Mouse (Mus musculus) thymus, adult 2 months (tissue): ENCODE measurements at regions not wholly inside any gene's neighbourhood (a gene's known extent, or its start where the extent isn't known, plus 50 kb on each side); places are given as distances from the start of the nearest gene placed in this dataset.

Experiments
- DNase-seq: peaks from one replicate; pipeline ENCODE4 v3.0.0; 2021
- H3K27ac ChIP-seq: fragments of 200-500 bp; 2 replicates; pipeline ENCODE4 v1.5.1; 2012; ENCODE audit warnings: low read length, control low read depth; ENCODE audit not compliant: control insufficient read depth, insufficient read depth
- H3K27me3 ChIP-seq: fragments of 200-500 bp; 2 replicates; pipeline ENCODE4 v1.6.1; 2012; ENCODE audit warnings: mild to moderate bottlenecking, low read length, moderate library complexity, mixed read lengths; ENCODE audit not compliant: control insufficient read depth, insufficient read depth
- H3K36me3 ChIP-seq: fragments of 200-500 bp; 2 replicates; pipeline ENCODE4 v1.6.1; 2012; ENCODE audit warnings: mild to moderate bottlenecking, low read length, moderate library complexity; ENCODE audit not compliant: control insufficient read depth, insufficient read depth
- H3K4me1 ChIP-seq: fragments of 200-500 bp; replicated peaks from 2 replicates; pipeline ENCODE4 v1.6.1; 2012; ENCODE audit warnings: low read length; ENCODE audit not compliant: control insufficient read depth, insufficient read depth
- H3K4me3 ChIP-seq: fragments of 200-500 bp; 2 replicates; pipeline ENCODE4 v1.5.1; 2012; ENCODE audit warnings: mild to moderate bottlenecking, low read length, control low read depth, moderate library complexity; ENCODE audit not compliant: control insufficient read depth, insufficient read depth
- CTCF ChIP-seq: fragments of 200-500 bp; IDR thresholded peaks from 2 replicates; pipeline ENCODE4 v1.5.1; 2012; ENCODE audit warnings: mild to moderate bottlenecking, control low read depth, low read length, moderate library complexity, borderline replicate concordance; ENCODE audit not compliant: control insufficient read depth, poor library complexity, insufficient read depth; ENCODE audit errors: extremely low read depth
- POLR2A ChIP-seq: fragments of 200-500 bp; IDR thresholded peaks from 2 replicates; pipeline ENCODE4 v1.6.1; 2012; ENCODE audit warnings: mild to moderate bottlenecking, low read length, control low read depth, moderate library complexity; ENCODE audit not compliant: control insufficient read depth, poor library complexity, insufficient read depth; ENCODE audit errors: extremely low read depth
- WGBS: fragments of 180-500 bp; shearing (Covaris S2); methylation state at CpG from one replicate; pipeline ENCODE4 v1.1.7; 2018; 5-methylcytosine and 5-hydroxymethylcytosine counted together

- H3K27ac ChIP-seq = no peak overlapping the region
- 23% methylated on average over 1 of the region's 1 CpGs for WGBS
- no peak overlapping the region for H3K4me3 ChIP-seq
- no peaks in the 10 kb centered on the region for H3K36me3 ChIP-seq
- H3K27me3 ChIP-seq = no peaks in the 10 kb centered on the region
- H3K4me1 ChIP-seq = no peaks in the 10 kb centered on the region
- peak; percentile 21 for DNase-seq
- TF ChIP-seq POLR2A = no peak
- no peak for TF ChIP-seq CTCF
Measured at GRCm38 (mm10) chr15:5475389-5475995, 231.5 kb upstream of the Ptger4 start.

GRCm38 (mm10) chr15:5493286-5493685 lies 249.3 kb upstream of the Ptger4 start:
- peaks cover 2% of the 10 kb centered on the region for H3K4me1 ChIP-seq
- WGBS = 86% methylated on average over 3 of the region's 3 CpGs

GRCm38 (mm10) chr15:5495187-5495849 lies 251.3 kb upstream of the Ptger4 start:
- TF ChIP-seq POLR2A = no peak
- TF ChIP-seq CTCF = no peak
- Histone ChIP-seq H3K27me3 (no peaks in the 10 kb centered on the region), H3K36me3 (no peaks in the 10 kb centered on the region), H3K27ac (no peak overlapping the region), H3K4me1 (peaks cover 2% of the 10 kb centered on the region), H3K4me3 (no peak overlapping the region)
- DNase-seq = no peak
- 89% methylated on average over 8 of the region's 8 CpGs for WGBS

More at GRCm38 (mm10) chr15:5493286-5493685, 249.3 kb upstream of the Ptger4 start:
- no peak for DNase-seq
- Histone ChIP-seq H3K27ac (no peak overlapping the region), H3K27me3 (no peaks in the 10 kb centered on the region), H3K4me3 (no peak overlapping the region), H3K36me3 (no peaks in the 10 kb centered on the region)
- TF ChIP-seq POLR2A (no peak), CTCF (no peak)

- Histone ChIP-seq H3K27me3 (no peaks in the 10 kb centered on the region), H3K36me3 (no peaks in the 10 kb centered on the region), H3K4me1 (peaks cover 2% of the 10 kb centered on the region), H3K27ac (no peak overlapping the region), H3K4me3 (no peak overlapping the region)
- TF ChIP-seq CTCF (no peak), POLR2A (no peak)
- 97% methylated on average over 2 of the region's 2 CpGs for WGBS
- no peak for DNase-seq
Measured at GRCm38 (mm10) chr15:5495954-5496353, 252.0 kb upstream of the Ptger4 start.

GRCm38 (mm10) chr15:5504502-5504901 lies 260.5 kb upstream of the Ptger4 start:
- H3K27me3 ChIP-seq = no peaks in the 10 kb centered on the region
- TF ChIP-seq CTCF (no peak), POLR2A (no peak)
- no peaks in the 10 kb centered on the region for H3K36me3 ChIP-seq
- H3K27ac ChIP-seq = no peak overlapping the region
- whole genome bisulfite sequencing = 96% methylated on average over 3 of the region's 3 CpGs
- no peak for DNase-seq
- no peak overlapping the region for H3K4me3 ChIP-seq
- peaks cover 5% of the 10 kb centered on the region for H3K4me1 ChIP-seq

- TF ChIP-seq CTCF = no peak
- no peak for TF ChIP-seq POLR2A
- no peak overlapping the region for H3K27ac ChIP-seq
- no peaks in the 10 kb centered on the region for H3K36me3 ChIP-seq
- H3K27me3 ChIP-seq = no peaks in the 10 kb centered on the region
- peaks cover 9% of the 10 kb centered on the region for H3K4me1 ChIP-seq
- 90% methylated on average over 5 of the region's 5 CpGs for WGBS
- no peak for DNase-seq
- H3K4me3 ChIP-seq = no peak overlapping the region
Measured at GRCm38 (mm10) chr15:5506848-5507544, 263.0 kb upstream of the Ptger4 start.

- 93% methylated on average over 3 of the region's 3 CpGs for WGBS
- TF ChIP-seq POLR2A (no peak), CTCF (no peak)
- H3K4me3 ChIP-seq = no peak overlapping the region
- no peaks in the 10 kb centered on the region for H3K36me3 ChIP-seq
- no peaks in the 10 kb centered on the region for H3K27me3 ChIP-seq
- no peak for DNase-seq
- H3K27ac ChIP-seq = no peak overlapping the region
- H3K4me1 ChIP-seq = peaks cover 9% of the 10 kb centered on the region
Measured at GRCm38 (mm10) chr15:5507545-5507913, 263.5 kb upstream of the Ptger4 start.
